Mouse (Mus musculus) adrenal gland, adult 18-20 months (tissue): ENCODE results near the gene Iqch. TPM values are rescaled to one million over a fixed set of nuclear protein-coding genes. Genes with fewer than 3 reads are reported as not detected.

Experiments used
- DNase-seq, 2 experiments: peaks; one replicate each; pipeline ENCODE4 v3.0.0; 2021 to 2022; ENCODE audit warnings: low spot score in 2 of 2
- total RNA-seq, 2 experiments: library from RNA; stranded (reverse); gene quantifications; 1 replicate in 1 of 2; 2 replicates in 1 of 2; pipeline ENCODE4 v1.2.3; 2021

The Iqch gene
- total RNA-seq, 2 experiments from 2014 or later, result not detected

GRCm38 (mm10) chr9:63612565-63613515, 10.5 kb upstream of the Iqch start:
- DNase-seq, result no peak

GRCm38 (mm10) chr9:63611967-63612366, 9.7 kb upstream of the Iqch start:
- no peak for DNase-seq

GRCm38 (mm10) chr9:63610841-63611366, 8.6 kb upstream of the Iqch start:
- peak; percentile 44 to 45 for DNase-seq

- DNase-seq, result no peak
Observed at GRCm38 (mm10) chr9:63610231-63610630, 7.9 kb upstream of the Iqch start.

- DNase-seq, result no peak
Observed at GRCm38 (mm10) chr9:63609776-63610175, 7.5 kb upstream of the Iqch start.

GRCm38 (mm10) chr9:63609246-63609645, 7.0 kb upstream of the Iqch start:
- no peak for DNase-seq

- DNase-seq, result no peak
Observed at GRCm38 (mm10) chr9:63608006-63608405, 5.7 kb upstream of the Iqch start.

GRCm38 (mm10) chr9:63606594-63606993, 4.3 kb upstream of the Iqch start:
- DNase-seq, result no peak

GRCm38 (mm10) chr9:63603849-63604248, 1.6 kb upstream of the Iqch start:
- no peak for DNase-seq

- no peak for DNase-seq
Observed at GRCm38 (mm10) chr9:63596660-63597059, 5.6 kb downstream of the Iqch start.

- no peak for DNase-seq
Observed at GRCm38 (mm10) chr9:63595652-63596051, 6.6 kb downstream of the Iqch start.

GRCm38 (mm10) chr9:63595032-63595431, 7.3 kb downstream of the Iqch start:
- no peak for DNase-seq

- no peak for DNase-seq
Observed at GRCm38 (mm10) chr9:63591661-63592256, 10.5 kb downstream of the Iqch start.

GRCm38 (mm10) chr9:63590592-63590991, 11.7 kb downstream of the Iqch start:
- DNase-seq, result no peak

- DNase-seq, result no peak
Observed at GRCm38 (mm10) chr9:63589209-63589608, 13.1 kb downstream of the Iqch start.

GRCm38 (mm10) chr9:63585251-63585650, 17.0 kb downstream of the Iqch start:
- no peak for DNase-seq

- no peak for DNase-seq
Observed at GRCm38 (mm10) chr9:63581778-63582177, 20.5 kb downstream of the Iqch start.

- DNase-seq, result no peak
Observed at GRCm38 (mm10) chr9:63580046-63580445, 22.2 kb downstream of the Iqch start.

GRCm38 (mm10) chr9:63579644-63580043, 22.6 kb downstream of the Iqch start:
- no peak for DNase-seq

- no peak for DNase-seq
Observed at GRCm38 (mm10) chr9:63577469-63577868, 24.8 kb downstream of the Iqch start.

GRCm38 (mm10) chr9:63572874-63573273, 29.4 kb downstream of the Iqch start:
- no peak for DNase-seq

GRCm38 (mm10) chr9:63571895-63572294, 30.4 kb downstream of the Iqch start:
- no peak for DNase-seq
